Mouse (Mus musculus) cerebellum, adult 2 months (tissue): ENCODE results near the gene Ncl. TPM values are rescaled to one million over a fixed set of nuclear protein-coding genes. Genes with fewer than 3 reads are reported as not detected.

Source experiments
- DNase-seq, 2 experiments: peaks; one replicate each; pipeline ENCODE4 v3.0.0; 2021
- H3K27ac ChIP-seq: fragments of 200-500 bp; 2 replicates; pipeline ENCODE4 v1.5.1; 2012; ENCODE audit warnings: low read length, control low read depth, inconsistent platforms; ENCODE audit not compliant: insufficient read depth
- H3K27me3 ChIP-seq: fragments of 200-500 bp; 2 replicates; pipeline ENCODE4 v1.6.1; 2012; ENCODE audit warnings: inconsistent platforms, mild to moderate bottlenecking, low read length, moderate library complexity; ENCODE audit not compliant: control insufficient read depth, insufficient read depth
- H3K4me1 ChIP-seq: fragments of 200-500 bp; 2 replicates; pipeline ENCODE4 v1.6.1; 2011; ENCODE audit warnings: low read length; ENCODE audit not compliant: control insufficient read depth, insufficient read depth
- H3K4me3 ChIP-seq: fragments of 200-500 bp; replicated peaks from 2 replicates; pipeline ENCODE3; 2011; ENCODE audit warnings: mild to moderate bottlenecking, low read depth, low read length, control low read depth; ENCODE audit not compliant: insufficient read depth
- CTCF ChIP-seq: fragments of 200-500 bp; IDR thresholded peaks from 2 replicates; pipeline ENCODE4 v1.5.1; 2011; ENCODE audit warnings: low read depth, mild to moderate bottlenecking, control low read depth, low read length, moderate library complexity, borderline replicate concordance; ENCODE audit not compliant: insufficient read depth
- POLR2A ChIP-seq: fragments of 200-500 bp; IDR thresholded peaks from 2 replicates; pipeline ENCODE4 v1.6.1; 2011; ENCODE audit warnings: low read length, control low read depth, borderline replicate concordance; ENCODE audit not compliant: insufficient read depth
- WGBS: fragments of 180-500 bp; shearing (Covaris S2); methylation state at CpG from one replicate; pipeline ENCODE4 v1.1.7; 2018; 5-methylcytosine and 5-hydroxymethylcytosine counted together
- polyA plus RNA-seq: library from polyadenylated mRNA; depleted of rRNA; stranded (reverse); fragments of >200 nt; gene quantifications from 2 replicates; pipeline ENCODE4 v1.2.3, GENCODE M21; 2012

The Ncl gene
- polyA plus RNA-seq, 1 experiment, result 134 TPM

DNA sequence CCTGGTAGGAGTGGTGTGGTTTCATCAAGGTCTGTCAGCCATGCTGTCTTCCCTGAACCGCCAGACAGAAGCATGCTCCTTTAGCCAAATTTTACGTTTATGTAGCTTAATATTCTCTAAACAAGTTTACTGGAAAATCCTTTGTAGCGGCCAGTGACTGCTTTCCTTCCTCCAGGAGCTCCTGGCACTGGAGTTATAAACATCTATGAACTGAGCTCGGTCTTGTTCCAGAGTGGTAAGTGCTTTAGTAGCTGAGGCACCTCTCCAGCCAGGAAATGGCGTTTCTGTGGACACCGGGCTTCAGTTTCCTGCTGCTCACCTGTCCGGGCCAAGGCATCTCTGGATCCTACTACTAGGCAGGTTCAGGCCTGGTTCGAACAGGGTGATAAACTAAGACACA, 38.4 kb upstream of the Ncl start:
- TF ChIP-seq POLR2A, result no peak
- TF ChIP-seq CTCF, result no peak
- WGBS, result 62% methylated on average over 8 of the region's 8 CpGs
- H3K27ac ChIP-seq, result no peak overlapping the region
- H3K4me3 ChIP-seq, result no peak overlapping the region
- no peak for DNase-seq
- no peaks in the 10 kb centered on the region for H3K27me3 ChIP-seq
- no peaks in the 10 kb centered on the region for H3K4me1 ChIP-seq

- 75% methylated on average over 7 of the region's 7 CpGs for WGBS
- TF ChIP-seq CTCF, result no peak
- Histone ChIP-seq H3K4me3 (no peak overlapping the region), H3K27me3 (no peaks in the 10 kb centered on the region), H3K27ac (no peak overlapping the region), H3K4me1 (peaks cover 6% of the 10 kb centered on the region)
- DNase-seq, result no peak
Measured at GRCm38 (mm10) chr1:86395897-86396296, 36.7 kb upstream of the Ncl start.

DNA sequence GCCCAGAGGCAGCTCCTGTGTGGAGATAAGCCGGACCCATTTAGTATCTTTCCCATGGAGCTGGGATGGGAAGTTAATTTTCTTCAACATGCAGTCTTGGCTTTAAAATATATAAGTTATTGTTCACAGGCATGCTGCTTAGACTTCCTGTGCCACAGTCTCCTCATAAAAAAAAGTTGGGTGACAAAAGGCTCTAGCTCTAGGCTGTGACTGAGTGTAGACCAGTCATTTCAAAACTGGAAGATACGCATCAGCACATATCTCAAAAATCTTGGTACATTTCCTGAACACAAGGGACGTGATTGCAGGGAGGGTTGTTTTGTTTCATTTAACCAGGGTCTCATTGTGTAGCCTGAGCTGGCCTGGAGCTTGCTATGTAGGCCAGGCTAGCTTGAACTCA, 35.0 kb upstream of the Ncl start:
- Histone ChIP-seq H3K4me1 (peaks cover 6% of the 10 kb centered on the region), H3K4me3 (no peak overlapping the region), H3K27ac (no peak overlapping the region), H3K27me3 (no peaks in the 10 kb centered on the region)
- no peak for DNase-seq
- TF ChIP-seq POLR2A (no peak), CTCF (no peak)
- 97% methylated on average over 3 of the region's 3 CpGs for WGBS

DNA sequence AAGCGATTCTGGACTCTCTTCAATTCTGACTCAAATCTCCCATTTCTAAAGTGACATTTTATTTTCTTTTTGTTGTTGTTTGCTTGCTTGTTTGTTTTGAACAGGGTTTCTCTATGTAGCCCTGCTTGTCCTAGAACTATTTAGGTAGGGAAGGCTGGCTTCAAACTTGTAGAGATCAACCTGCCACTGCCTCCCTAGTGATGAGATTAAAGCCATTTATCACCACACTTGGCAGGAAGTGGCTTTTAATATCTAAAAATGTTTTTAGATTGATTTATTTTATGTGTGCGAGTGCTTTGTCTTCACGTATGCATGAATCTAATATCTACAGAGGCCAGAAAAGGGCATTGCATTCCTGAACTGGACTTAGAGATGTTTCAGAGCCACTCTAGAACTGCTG, 34.0 kb upstream of the Ncl start:
- TF ChIP-seq CTCF, result no peak
- no peak for TF ChIP-seq POLR2A
- 94% methylated on average over 3 of the region's 3 CpGs for WGBS

GRCm38 (mm10) chr1:86391425-86391824, 32.2 kb upstream of the Ncl start:
- 35% methylated on average over 2 of the region's 2 CpGs for WGBS
- H3K27me3 ChIP-seq, result no peaks in the 10 kb centered on the region
- H3K4me3 ChIP-seq, result no peak overlapping the region
- peaks cover 6% of the 10 kb centered on the region for H3K4me1 ChIP-seq
- H3K27ac ChIP-seq, result no peak overlapping the region
- peak in 1 of 2 experiments; percentile 46 for DNase-seq
- TF ChIP-seq POLR2A (no peak), CTCF (no peak)

More for the DNA sequence above, 34.0 kb upstream of the Ncl start:
- Histone ChIP-seq H3K27ac (no peak overlapping the region), H3K4me3 (no peak overlapping the region), H3K4me1 (peaks cover 6% of the 10 kb centered on the region), H3K27me3 (no peaks in the 10 kb centered on the region)
- no peak for DNase-seq

GRCm38 (mm10) chr1:86389230-86389629, 30.0 kb upstream of the Ncl start:
- 1% methylated on average over 11 of the region's 11 CpGs for WGBS
- peaks cover 6% of the 10 kb centered on the region for H3K4me1 ChIP-seq

GRCm38 (mm10) chr1:86381027-86381426, 21.8 kb upstream of the Ncl start:
- 21% methylated on average over 13 of the region's 13 CpGs for WGBS
- Histone ChIP-seq H3K27me3 (no peaks in the 10 kb centered on the region), H3K4me3 (peak overlapping the region; percentile 32), H3K4me1 (no peaks in the 10 kb centered on the region; the same call in 1 of the 2 replicates), H3K27ac (no peak overlapping the region)
- TF ChIP-seq CTCF (peak; percentile 56; the same call in 1 of the 2 replicates), POLR2A (no peak)
- peak; percentile 27 to 38 for DNase-seq

More at GRCm38 (mm10) chr1:86389230-86389629, 30.0 kb upstream of the Ncl start:
- H3K27me3 ChIP-seq, result no peaks in the 10 kb centered on the region
- peak; percentile 51 to 68 for DNase-seq
- H3K4me3 ChIP-seq, result no peak overlapping the region
- TF ChIP-seq CTCF, result peak; percentile 71
- no peak for TF ChIP-seq POLR2A
- no peak overlapping the region for H3K27ac ChIP-seq

- no peak overlapping the region for H3K27ac ChIP-seq
- TF ChIP-seq POLR2A, result no peak
- no peak overlapping the region for H3K4me3 ChIP-seq
- H3K27me3 ChIP-seq, result no peaks in the 10 kb centered on the region
- WGBS, result 58% methylated on average over 9 of the region's 9 CpGs
- no peaks in the 10 kb centered on the region; the same call in 1 of the 2 replicates for H3K4me1 ChIP-seq
- DNase-seq, result no peak
Measured at GRCm38 (mm10) chr1:86379161-86379569, 20.0 kb upstream of the Ncl start.
